Mouse (Mus musculus) spleen, adult 2 months (tissue): ENCODE data around the gene Arl4a. TPM values are rescaled to one million over a fixed set of nuclear protein-coding genes. Genes with fewer than 3 reads are reported as not detected.

Source experiments
- DNase-seq, 2 experiments: peaks; one replicate each; pipeline versions ENCODE4 v3.0.0 to v3.0.0-alpha.2; 2012 to 2021; ENCODE audit warnings: low spot score in 2 of 2, low read depth in 1 of 2
- H3K27ac ChIP-seq: fragments of 200-500 bp; 2 replicates; pipeline ENCODE4 v1.5.1; 2012; ENCODE audit warnings: low read length, inconsistent platforms; ENCODE audit not compliant: insufficient read depth
- H3K27me3 ChIP-seq: fragments of 200-500 bp; 2 replicates; pipeline ENCODE4 v1.6.1; 2012; ENCODE audit warnings: mild to moderate bottlenecking, moderate library complexity, low read length, inconsistent platforms; ENCODE audit not compliant: control insufficient read depth, insufficient read depth
- H3K36me3 ChIP-seq: fragments of 200-500 bp; 2 replicates; pipeline ENCODE4 v1.6.1; 2012; ENCODE audit warnings: mild to moderate bottlenecking, low read length, inconsistent platforms; ENCODE audit not compliant: control insufficient read depth, insufficient read depth
- H3K4me1 ChIP-seq: fragments of 200-500 bp; 2 replicates; pipeline ENCODE4 v1.6.1; 2011; ENCODE audit warnings: inconsistent platforms; ENCODE audit not compliant: control insufficient read depth, insufficient read depth, insufficient read length
- H3K4me3 ChIP-seq: fragments of 200-500 bp; 2 replicates; pipeline ENCODE4 v1.5.1; 2011; ENCODE audit warnings: mild to moderate bottlenecking, inconsistent platforms; ENCODE audit not compliant: insufficient read depth, insufficient read length; ENCODE audit errors: extremely low read depth
- CTCF ChIP-seq: fragments of 200-500 bp; IDR thresholded peaks from 2 replicates; pipeline ENCODE4 v1.5.1; 2011; ENCODE audit warnings: mild to moderate bottlenecking, inconsistent platforms; ENCODE audit not compliant: insufficient read depth, insufficient read length, insufficient replicate concordance; ENCODE audit errors: extremely low read depth
- POLR2A ChIP-seq: fragments of 200-500 bp; IDR thresholded peaks from 2 replicates; pipeline ENCODE4 v1.6.1; 2011; ENCODE audit warnings: low read depth, low read length, inconsistent platforms
- WGBS: fragments of 180-500 bp; shearing (Covaris S2); methylation state at CpG from one replicate; pipeline ENCODE4 v1.1.7; 2018; 5-methylcytosine and 5-hydroxymethylcytosine counted together
- polyA plus RNA-seq: library from polyadenylated mRNA; depleted of rRNA; stranded (reverse); fragments of >200 nt; gene quantifications from 2 replicates; pipeline ENCODE4 v1.2.3, GENCODE M21; 2012

Gene Arl4a
- polyA plus RNA-seq, 1 experiment: 5.8 TPM

GRCm38 (mm10) chr12:40043816-40044585 lies 6.2 kb upstream of the Arl4a start:
- Histone ChIP-seq H3K4me3 (no peak overlapping the region), H3K27ac (no peak overlapping the region), H3K27me3 (no peaks in the 10 kb centered on the region), H3K36me3 (no peaks in the 10 kb centered on the region), H3K4me1 (0 out of 2 replicates have a peak, but pooled peaks cover 3% of the 10 kb centered on the region)
- DNase-seq: no peak
- 87% methylated on average over 8 of the region's 8 CpGs for WGBS
- TF ChIP-seq POLR2A (no peak), CTCF (no peak)

GRCm38 (mm10) chr12:40040067-40040466 lies 2.2 kb upstream of the Arl4a start:
- H3K4me3 ChIP-seq: no peak overlapping the region
- peak; percentile 18 to 76 for DNase-seq
- no peak overlapping the region for H3K27ac ChIP-seq
- H3K36me3 ChIP-seq: no peaks in the 10 kb centered on the region
- no peak for TF ChIP-seq POLR2A
- no peak for TF ChIP-seq CTCF
- H3K4me1 ChIP-seq: 0 out of 2 replicates have a peak, but pooled peaks cover 4% of the 10 kb centered on the region
- H3K27me3 ChIP-seq: no peaks in the 10 kb centered on the region

GRCm38 (mm10) chr12:40037226-40037813 lies 505 bp downstream of the Arl4a start:
- Histone ChIP-seq H3K36me3 (no peaks in the 10 kb centered on the region), H3K4me1 (0 out of 2 replicates have a peak, but pooled peaks cover 4% of the 10 kb centered on the region), H3K27me3 (no peaks in the 10 kb centered on the region), H3K27ac (peak overlapping the region; percentile 87), H3K4me3 (peak overlapping the region; percentile 87)
- WGBS: under 1% methylated on average over 49 of the region's 60 CpGs
- TF ChIP-seq POLR2A (peak; percentile 89), CTCF (peak; percentile 48; the same call in 1 of the 2 replicates)
- DNase-seq: peak; percentile 91 to 99

- peak in 1 of 2 experiments; percentile 9 for DNase-seq
- no peak for TF ChIP-seq CTCF
- TF ChIP-seq POLR2A: no peak
- Histone ChIP-seq H3K27me3 (no peaks in the 10 kb centered on the region), H3K4me3 (peak overlapping the region; percentile 87), H3K27ac (peak overlapping the region; percentile 87), H3K36me3 (no peaks in the 10 kb centered on the region), H3K4me1 (0 out of 2 replicates have a peak, but pooled peaks cover 4% of the 10 kb centered on the region)
- WGBS: under 1% methylated on average over 11 of the region's 11 CpGs
Measured at GRCm38 (mm10) chr12:40036666-40037065, 1.2 kb downstream of the Arl4a start.

GRCm38 (mm10) chr12:40035506-40035905 lies 2.3 kb downstream of the Arl4a start:
- no peak for DNase-seq
- 60% methylated on average over 4 of the region's 4 CpGs for WGBS
- H3K4me3 ChIP-seq: no peak overlapping the region; the same call in 1 of the 2 replicates
- no peak overlapping the region for H3K27ac ChIP-seq
- H3K36me3 ChIP-seq: no peaks in the 10 kb centered on the region
- 0 out of 2 replicates have a peak, but pooled peaks cover 4% of the 10 kb centered on the region for H3K4me1 ChIP-seq
- no peaks in the 10 kb centered on the region for H3K27me3 ChIP-seq
- TF ChIP-seq POLR2A (no peak), CTCF (no peak)

GRCm38 (mm10) chr12:40029201-40029600 lies 8.6 kb downstream of the Arl4a start:
- DNase-seq: no peak
- TF ChIP-seq CTCF (no peak), POLR2A (no peak)
- H3K4me1 ChIP-seq: no peaks in the 10 kb centered on the region
- no peak overlapping the region for H3K27ac ChIP-seq
- no peak overlapping the region for H3K4me3 ChIP-seq
- H3K36me3 ChIP-seq: no peaks in the 10 kb centered on the region
- no peaks in the 10 kb centered on the region for H3K27me3 ChIP-seq
- WGBS: 92% methylated on average over 4 of the region's 4 CpGs

GRCm38 (mm10) chr12:40027846-40028245 lies 10.0 kb downstream of the Arl4a start:
- 92% methylated on average over 3 of the region's 3 CpGs for WGBS
- no peak overlapping the region for H3K27ac ChIP-seq
- DNase-seq: no peak

More at GRCm38 (mm10) chr12:40027846-40028245, 10.0 kb downstream of the Arl4a start:
- Histone ChIP-seq H3K4me3 (no peak overlapping the region), H3K36me3 (no peaks in the 10 kb centered on the region), H3K27me3 (no peaks in the 10 kb centered on the region), H3K4me1 (no peaks in the 10 kb centered on the region)
- TF ChIP-seq CTCF: no peak
- no peak for TF ChIP-seq POLR2A
